Mouse (Mus musculus) thymus, adult 2 months (tissue): Measurements from ENCODE around the gene Ankrd44.

Source experiments
- CTCF ChIP-seq: fragments of 200-500 bp; IDR thresholded peaks from 2 replicates; pipeline ENCODE4 v1.5.1; 2012; ENCODE audit warnings: mild to moderate bottlenecking, control low read depth, low read length, moderate library complexity, borderline replicate concordance; ENCODE audit not compliant: control insufficient read depth, poor library complexity, insufficient read depth; ENCODE audit errors: extremely low read depth
- POLR2A ChIP-seq: fragments of 200-500 bp; IDR thresholded peaks from 2 replicates; pipeline ENCODE4 v1.6.1; 2012; ENCODE audit warnings: mild to moderate bottlenecking, low read length, control low read depth, moderate library complexity; ENCODE audit not compliant: control insufficient read depth, poor library complexity, insufficient read depth; ENCODE audit errors: extremely low read depth

DNA sequence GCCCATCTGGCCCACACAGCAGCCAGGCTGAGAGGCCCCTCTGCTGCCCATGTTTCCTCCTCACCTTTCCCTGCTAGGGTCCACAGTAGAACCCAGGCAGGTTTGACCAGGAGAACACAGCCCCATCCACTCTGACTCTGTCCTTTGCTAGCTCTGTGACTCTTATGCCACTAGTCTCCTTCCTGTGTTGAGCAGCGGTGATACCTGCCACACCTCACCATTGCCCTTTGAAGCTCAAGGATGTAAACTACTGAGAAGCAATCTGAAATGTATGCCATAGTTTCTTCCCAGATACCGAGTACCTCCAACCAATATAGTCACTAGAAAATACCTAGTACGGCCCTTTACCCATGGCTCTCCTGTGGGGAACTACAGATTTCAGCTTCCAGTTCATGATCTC, 60.1 kb downstream of the Ankrd44 start:
- TF ChIP-seq CTCF = no peak
- no peak for TF ChIP-seq POLR2A
